12 mouse cellular contexts compared by ENCODE assay signal in genomic region chr12:89554740-89555430, GRCm38 (mm10).
DNase-seq lines count a peak whose midpoint lies in the region; ATAC-seq and TF ChIP-seq lines count a peak whose summit lies in the region.
"Had no signal": no experiment of that assay in that cellular context is flagged by ENCODE, and none has a peak within 500 bp of the region (broad histone marks: within the 10 kb centered on the region; RNA-seq: fewer than 3 reads in every experiment).

No protein-coding gene starts in this region.

- ATAC-seq in embryonic facial prominence, embryonic 11.5 days (replicated peaks; ENCODE audit: insufficient number of reproducible peaks, low FRiP score, low TSS enrichment, low read depth), result no peak
- ATAC-seq in CD4-positive, CD25-positive, alpha-beta regulatory T cell, adult 4 months, result peak; percentile 39
- ATAC-seq: intestine, embryonic 15.5 days had no signal

- H3K4me3 ChIP-seq in embryonic facial prominence, embryonic 11.5 days (ENCODE audit: low read depth, low read length), result no peak overlapping the region
- H3K4me3 ChIP-seq in embryonic facial prominence, embryonic 10.5 days, result no peak overlapping the region
- no peak overlapping the region for H3K4me3 ChIP-seq in layer of hippocampus, adult 2 months
- H3K4me3 ChIP-seq: intestine, embryonic 15.5 days; limb, embryonic 13.5 days had no signal

- H3K4me2 ChIP-seq in embryonic facial prominence, embryonic 11.5 days (ENCODE audit: low read depth, low read length), result no peak overlapping the region
- H3K4me2 ChIP-seq: intestine, embryonic 15.5 days; limb, embryonic 13.5 days had no signal

- no peak overlapping the region for H3K27ac ChIP-seq in embryonic facial prominence, embryonic 11.5 days (replicated peaks; ENCODE audit: low read depth, low read length)
- H3K27ac ChIP-seq in embryonic facial prominence, embryonic 10.5 days (replicated peaks), result no peak overlapping the region
- H3K27ac ChIP-seq in layer of hippocampus, adult 2 months, result no peak overlapping the region
- H3K27ac ChIP-seq: intestine, embryonic 15.5 days; limb, embryonic 13.5 days had no signal

- H3K4me1 ChIP-seq in embryonic facial prominence, embryonic 11.5 days (ENCODE audit: control insufficient read depth, insufficient read depth, low read length), result no peaks in the 10 kb centered on the region
- H3K4me1 ChIP-seq in embryonic facial prominence, embryonic 10.5 days, result no peaks in the 10 kb centered on the region
- H3K4me1 ChIP-seq: intestine, embryonic 15.5 days; limb, embryonic 13.5 days had no signal

- 68% methylated on average over 2 of the region's 2 CpGs for WGBS in embryonic facial prominence, embryonic 11.5 days
- WGBS in embryonic facial prominence, embryonic 10.5 days, result 75% methylated on average over 2 of the region's 2 CpGs

- no peaks in the 10 kb centered on the region for H3K27me3 ChIP-seq in embryonic facial prominence, embryonic 11.5 days (ENCODE audit: control insufficient read depth, insufficient read depth, low read length)
- no peaks in the 10 kb centered on the region for H3K27me3 ChIP-seq in embryonic facial prominence, embryonic 10.5 days (replicated peaks; ENCODE audit: low read depth, poor library complexity, severe bottlenecking)
- H3K27me3 ChIP-seq: intestine, embryonic 15.5 days; limb, embryonic 13.5 days had no signal

- DNase-seq in embryonic facial prominence, embryonic 11.5 days (ENCODE audit: low spot score), result peak; percentile 34
- no peak for DNase-seq in embryonic facial prominence, embryonic 10.5 days (ENCODE audit: low spot score)
- no peak for DNase-seq in layer of hippocampus, adult 2 months (ENCODE audit: low spot score in 2 of 2)
- no peak for DNase-seq in layer of hippocampus, adult 11-12 months (ENCODE audit: low spot score)
- DNase-seq in cerebellum, adult 9-10 months, result peak; percentile 86
- DNase-seq in spleen, adult 18-20 months, result no peak
- DNase-seq in adrenal gland, adult 8-10 months, result no peak
- DNase-seq: B cell, adult 2 months; lung, postnatal 10 days had no signal

- no peaks in the 10 kb centered on the region for H3K9me3 ChIP-seq in embryonic facial prominence, embryonic 11.5 days (replicated peaks; ENCODE audit: control insufficient read depth, low read length)
- no peaks in the 10 kb centered on the region for H3K9me3 ChIP-seq in embryonic facial prominence, embryonic 10.5 days
- H3K9me3 ChIP-seq: intestine, embryonic 15.5 days; limb, embryonic 13.5 days had no signal

- no peaks in the 10 kb centered on the region for H3K36me3 ChIP-seq in embryonic facial prominence, embryonic 11.5 days (replicated peaks; ENCODE audit: control insufficient read depth, insufficient read depth, low read depth, low read length)
- H3K36me3 ChIP-seq in embryonic facial prominence, embryonic 10.5 days (replicated peaks), result no peaks in the 10 kb centered on the region
- H3K36me3 ChIP-seq: intestine, embryonic 15.5 days; limb, embryonic 13.5 days had no signal

- TF ChIP-seq CTCF in layer of hippocampus, adult 2 months (conservative IDR thresholded peaks at IDR 0.05), result peak; percentile 84

- no peak overlapping the region for H3K9ac ChIP-seq in embryonic facial prominence, embryonic 11.5 days (replicated peaks; ENCODE audit: low read length)
- H3K9ac ChIP-seq: intestine, embryonic 15.5 days; limb, embryonic 13.5 days had no signal

Comparison
In these comparisons a context has a peak if more than half of its experiments do, and no peak if none do; other contexts are left out.
1. DNase-seq: peak in embryonic facial prominence, embryonic 11.5 days (single experiment) and cerebellum, adult 9-10 months (single experiment); none in embryonic facial prominence, embryonic 10.5 days (single experiment), layer of hippocampus, adult 2 months (0 of 2), layer of hippocampus, adult 11-12 months (single experiment), spleen, adult 18-20 months (0 of 2) and adrenal gland, adult 8-10 months (single experiment).